Comparison of ENCODE assay signal across 17 mouse cellular contexts in the genomic region with DNA sequence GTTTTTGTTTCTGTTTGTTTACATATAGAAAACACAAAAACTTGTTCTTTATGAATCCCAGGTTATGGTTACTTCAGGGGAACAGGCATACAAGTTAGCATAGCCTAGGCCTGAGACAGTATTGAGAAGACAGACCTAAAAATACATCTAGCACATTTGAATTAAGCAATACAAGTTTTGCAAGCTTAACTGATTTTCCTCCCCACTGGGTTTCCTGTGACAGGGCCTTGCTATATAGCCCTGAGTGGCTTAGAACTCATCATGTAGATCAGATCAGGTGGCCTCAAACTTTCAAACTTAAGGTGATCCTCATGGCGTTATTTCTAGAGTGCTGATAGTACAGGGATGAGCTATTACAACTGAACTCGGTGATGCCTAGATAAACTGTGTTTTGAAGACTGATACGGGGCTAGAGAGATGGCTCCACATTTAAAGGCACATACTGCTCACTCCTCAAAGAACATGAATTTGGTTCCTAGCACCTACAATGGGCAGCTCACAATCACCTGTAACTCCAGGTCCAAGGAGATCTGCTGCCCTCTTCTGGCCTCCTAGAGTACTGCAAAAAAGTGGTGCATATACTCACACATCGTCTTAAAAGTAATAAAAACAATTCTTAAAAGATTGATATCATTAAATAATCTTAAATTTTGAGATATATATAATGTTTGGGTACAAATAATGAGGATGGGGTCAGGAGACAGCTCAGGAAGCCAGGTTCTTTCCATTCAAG.
DNase-seq lines count a peak whose midpoint lies in the region; ATAC-seq and TF ChIP-seq lines count a peak whose summit lies in the region.
"Had no signal": no experiment of that assay in that cellular context is flagged by ENCODE, and none has a peak within 500 bp of the region (broad histone marks: within the 10 kb centered on the region; RNA-seq: fewer than 3 reads in every experiment).

No protein-coding gene starts in this region.

- H3K4me1 ChIP-seq in lung, postnatal 0 days (ENCODE audit: insufficient read depth, low read depth, low read length): no peaks in the 10 kb centered on the region
- no peaks in the 10 kb centered on the region; a peak in 1 of 4 replicates for H3K4me1 ChIP-seq in MEL (ENCODE audit: control insufficient read depth in 1 of 2, insufficient read depth in 2 of 2, low read length in 2 of 2)
- H3K4me1 ChIP-seq in kidney, embryonic 14.5 days (ENCODE audit: control insufficient read depth, insufficient read depth, low read length): no peaks in the 10 kb centered on the region
- H3K4me1 ChIP-seq: embryonic facial prominence, embryonic 15.5 days; stomach, embryonic 15.5 days had no signal

- 95% methylated on average over 4 of the region's 4 CpGs for WGBS in lung, postnatal 0 days
- WGBS in kidney, embryonic 14.5 days: 97% methylated on average over 4 of the region's 4 CpGs

- H3K4me2 ChIP-seq in lung, postnatal 0 days (replicated peaks; ENCODE audit: low read depth, low read length): no peak overlapping the region
- no peak overlapping the region for H3K4me2 ChIP-seq in kidney, embryonic 14.5 days (replicated peaks; ENCODE audit: low read depth, low read length)
- H3K4me2 ChIP-seq: embryonic facial prominence, embryonic 15.5 days; forebrain, embryonic 13.5 days; liver, embryonic 12.5 days; stomach, embryonic 15.5 days had no signal

- no peaks in the 10 kb centered on the region for H3K36me3 ChIP-seq in lung, postnatal 0 days (ENCODE audit: insufficient read depth, low read length)
- H3K36me3 ChIP-seq in MEL (ENCODE audit: control insufficient read depth in 1 of 2, insufficient read depth in 2 of 2, low read length in 2 of 2): peaks cover 0 to under 1% of the 10 kb centered on the region in 2 experiments; a peak in 2 of 4 replicates
- H3K36me3 ChIP-seq in kidney, embryonic 14.5 days (ENCODE audit: control insufficient read depth, insufficient read depth, low read length): no peaks in the 10 kb centered on the region; the same call in 1 of the 2 replicates
- H3K36me3 ChIP-seq: embryonic facial prominence, embryonic 15.5 days; stomach, embryonic 15.5 days had no signal

- peak; percentile 20; the same call in 1 of the 2 replicates for TF ChIP-seq CTCF in gastrocnemius, adult 2 months (IDR thresholded peaks at IDR 0.05)
- peak; percentile 45 for TF ChIP-seq CTCF in lung, postnatal 0 days (IDR thresholded peaks at IDR 0.05)
- peak; percentile 16 to 44 (median 30); a peak in 4 of 6 replicates for TF ChIP-seq CTCF in MEL (IDR thresholded peaks at IDR 0.05 in 2 of 3, conservative IDR thresholded peaks at IDR 0.05 in 1 of 3; ENCODE audit: control insufficient read depth in 1 of 3, insufficient read depth in 1 of 3, low read depth in 2 of 3, low read length in 3 of 3, poor library complexity in 1 of 3, severe bottlenecking in 1 of 3)

- H3K27ac ChIP-seq in gastrocnemius, adult 2 months: no peak overlapping the region
- H3K27ac ChIP-seq in lung, postnatal 0 days (ENCODE audit: low read length): no peak overlapping the region
- H3K27ac ChIP-seq in MEL (ENCODE audit: control insufficient read depth, low read depth, low read length): no peak overlapping the region
- no peak overlapping the region for H3K27ac ChIP-seq in kidney, embryonic 14.5 days (ENCODE audit: low read depth, low read length)
- H3K27ac ChIP-seq: embryonic facial prominence, embryonic 15.5 days; forebrain, embryonic 13.5 days; liver, embryonic 12.5 days; macrophage; stomach, embryonic 15.5 days had no signal

- H3K4me3 ChIP-seq in gastrocnemius, adult 2 months: no peak overlapping the region
- H3K4me3 ChIP-seq in lung, postnatal 0 days (ENCODE audit: low read depth, low read length): no peak overlapping the region
- H3K4me3 ChIP-seq in MEL (ENCODE audit: control insufficient read depth in 1 of 2, insufficient read depth in 1 of 2, low read depth in 2 of 2, low read length in 2 of 2): no peak overlapping the region
- H3K4me3 ChIP-seq in kidney, embryonic 14.5 days (ENCODE audit: low read length): no peak overlapping the region
- H3K4me3 ChIP-seq: embryonic facial prominence, embryonic 15.5 days; forebrain, embryonic 13.5 days; liver, embryonic 12.5 days; stomach, embryonic 15.5 days had no signal

- no peak for TF ChIP-seq POLR2A in MEL (IDR thresholded peaks at IDR 0.05; ENCODE audit: control insufficient read depth in 1 of 2, insufficient read depth in 1 of 2, low read depth in 1 of 2, low read length in 2 of 2, poor library complexity in 1 of 2)

- H3K9me3 ChIP-seq in lung, postnatal 0 days (ENCODE audit: low read length): no peaks in the 10 kb centered on the region
- no peaks in the 10 kb centered on the region for H3K9me3 ChIP-seq in MEL (replicated peaks; ENCODE audit: insufficient read depth, low read length)
- no peaks in the 10 kb centered on the region for H3K9me3 ChIP-seq in kidney, embryonic 14.5 days (ENCODE audit: control insufficient read depth, low read length)
- H3K9me3 ChIP-seq: embryonic facial prominence, embryonic 15.5 days; forebrain, embryonic 13.5 days; stomach, embryonic 15.5 days had no signal

- intact Hi-C loops in gastrocnemius, adult 2 months (cut with DNase I): no loop called here

- no peaks in the 10 kb centered on the region for H3K27me3 ChIP-seq in lung, postnatal 0 days (replicated peaks; ENCODE audit: insufficient read depth, low read length)
- no peaks in the 10 kb centered on the region for H3K27me3 ChIP-seq in MEL (ENCODE audit: control insufficient read depth in 1 of 2, insufficient read depth in 2 of 2, low read length in 2 of 2)
- H3K27me3 ChIP-seq in kidney, embryonic 14.5 days (ENCODE audit: control insufficient read depth, insufficient read depth, low read length): no peaks in the 10 kb centered on the region
- H3K27me3 ChIP-seq: embryonic facial prominence, embryonic 15.5 days; forebrain, embryonic 13.5 days; liver, embryonic 12.5 days; stomach, embryonic 15.5 days had no signal

- H3K79me2 ChIP-seq in MEL (ENCODE audit: control insufficient read depth, insufficient read depth, low read length, poor library complexity): no peaks in the 10 kb centered on the region

- TF ChIP-seq EP300 in lung, postnatal 0 days (IDR thresholded peaks at IDR 0.05): no peak
- TF ChIP-seq EP300 in MEL (IDR thresholded peaks at IDR 0.05; ENCODE audit: low read depth in 1 of 2, low read length in 2 of 2): no peak

- H3K9ac ChIP-seq in lung, postnatal 0 days (replicated peaks; ENCODE audit: low read depth): no peak overlapping the region
- no peak overlapping the region for H3K9ac ChIP-seq in MEL (ENCODE audit: control insufficient read depth, low read depth, low read length, poor library complexity, severe bottlenecking)
- no peak overlapping the region for H3K9ac ChIP-seq in kidney, embryonic 14.5 days (ENCODE audit: low read depth, low read length)
- H3K9ac ChIP-seq: embryonic facial prominence, embryonic 15.5 days; forebrain, embryonic 13.5 days; liver, embryonic 12.5 days; stomach, embryonic 15.5 days had no signal

- no peak; the same call in 1 of the 2 replicates for TF ChIP-seq RAD21 in MEL (IDR thresholded peaks at IDR 0.05; ENCODE audit: low read depth, low read length)

- ATAC-seq in lung, postnatal 0 days: no peak
- ATAC-seq in neutrophil, adult 5-6 weeks (ENCODE audit: extremely low read depth, insufficient number of reproducible peaks, low FRiP score, poor library complexity, severe bottlenecking): peak; percentile 62; the same call in 1 of the 2 replicates
- ATAC-seq in kidney, embryonic 14.5 days (ENCODE audit: low FRiP score, low TSS enrichment): no peak
- ATAC-seq: forebrain, embryonic 13.5 days; hindbrain, embryonic 16.5 days; liver, embryonic 12.5 days had no signal

- DNase-seq in gastrocnemius, adult 2 months: no peak
- DNase-seq in gastrocnemius, adult 8-10 months (ENCODE audit: low spot score in 2 of 2): no peak
- no peak for DNase-seq in lung, postnatal 0 days (ENCODE audit: low spot score)
- no peak for DNase-seq in lung, postnatal 25 days (ENCODE audit: low spot score)
- DNase-seq in MEL (ENCODE audit: low read depth, low spot score): no peak
- DNase-seq in kidney, adult 11 months: no peak
- DNase-seq: adrenal gland, postnatal 10 days; gastrocnemius, postnatal 25 days; right cerebral cortex, postnatal 4 days had no signal

TF ChIP-seq in MEL, 35 proteins besides CTCF, POLR2A, EP300 and RAD21:
- no peak for TF ChIP-seq GATA1 (IDR thresholded peaks at IDR 0.05; ENCODE audit: low read depth, low read length)
- no peak for TF ChIP-seq E2F4 (IDR thresholded peaks at IDR 0.05; ENCODE audit: borderline replicate concordance, low read depth, low read length)
- no peak for TF ChIP-seq MYC (IDR thresholded peaks at IDR 0.05; ENCODE audit: low read depth, low read length)
- TF ChIP-seq CHD1 (IDR thresholded peaks at IDR 0.05; ENCODE audit: low read depth, low read length): no peak
- TF ChIP-seq TBP (IDR thresholded peaks at IDR 0.05; ENCODE audit: low read depth, low read length): no peak
- TF ChIP-seq ZMIZ1 (IDR thresholded peaks at IDR 0.05; ENCODE audit: low read depth, low read length): no peak
- TF ChIP-seq MAFK (IDR thresholded peaks at IDR 0.05; ENCODE audit: borderline replicate concordance, low read depth, low read length): no peak
- no peak for TF ChIP-seq USF1 (IDR thresholded peaks at IDR 0.05; ENCODE audit: low read depth, low read length)
- no peak for TF ChIP-seq MXI1 (IDR thresholded peaks at IDR 0.05; ENCODE audit: low read depth, low read length)
TF ChIP-seq in MEL: peak in this region for 0.
